Mouse (Mus musculus) kidney, adult 11 months (tissue): ENCODE results near the gene Aars2.

Source experiments
- DNase-seq: peaks from one replicate; pipeline ENCODE4 v3.0.0; 2022

Gene Aars2

GRCm38 (mm10) chr17:45544001-45544872 lies 37.6 kb downstream of the Aars2 start:
- no peak for DNase-seq

DNA sequence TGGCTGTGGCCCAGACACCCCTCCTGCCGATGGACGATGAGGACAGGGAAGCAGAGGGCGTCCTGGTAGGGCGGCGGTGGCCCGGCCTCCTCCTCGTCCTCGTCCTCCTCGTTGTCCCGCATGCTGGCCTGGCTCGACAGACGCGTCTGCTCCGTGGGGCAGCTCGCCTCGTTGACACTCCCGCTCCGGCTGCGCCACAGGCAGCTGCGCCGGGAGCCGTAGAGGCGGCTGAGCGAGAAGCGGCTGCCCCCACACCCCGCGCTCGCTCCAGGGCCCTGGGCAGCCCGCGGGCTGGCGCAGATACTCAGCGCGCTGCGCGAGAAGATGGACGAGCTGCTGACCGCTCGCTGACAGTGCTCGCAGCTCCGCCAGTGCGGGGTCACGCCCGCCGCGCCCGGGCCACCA lies 38.2 kb downstream of the Aars2 start:
- no peak for DNase-seq

DNA sequence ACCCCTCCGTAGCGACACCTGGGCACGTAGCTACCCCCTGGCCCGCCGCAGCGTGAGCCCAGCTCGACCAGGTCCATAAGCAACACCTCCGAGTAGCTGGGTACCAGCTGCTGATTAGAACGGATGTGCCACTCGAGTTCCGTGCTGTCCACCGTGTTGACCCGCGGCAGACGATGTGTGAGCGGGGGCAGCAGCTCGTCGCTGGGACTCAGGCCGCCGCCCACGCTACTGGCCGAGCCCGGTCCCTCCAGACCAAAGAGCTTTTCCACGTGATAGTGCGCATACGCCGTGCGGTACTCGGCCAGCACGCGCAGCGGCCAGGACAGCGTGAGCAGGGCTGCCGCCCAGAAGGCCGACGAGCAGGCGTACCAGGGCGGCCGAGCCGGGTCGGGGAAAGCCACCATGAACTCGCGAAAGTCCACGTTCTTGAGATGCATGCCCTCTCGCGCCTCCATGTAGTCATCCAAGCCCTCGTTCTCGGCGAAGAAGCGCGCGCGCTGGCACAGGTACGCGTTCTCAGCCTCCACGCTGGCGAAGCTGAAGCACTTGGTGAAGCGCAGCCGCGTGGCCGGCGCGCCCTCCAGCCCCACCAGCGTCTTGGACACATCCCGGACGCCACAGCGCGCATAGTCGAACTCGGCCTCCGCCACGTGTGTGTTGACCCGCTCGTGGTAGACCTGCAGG lies 38.8 kb downstream of the Aars2 start:
- no peak for DNase-seq

DNA sequence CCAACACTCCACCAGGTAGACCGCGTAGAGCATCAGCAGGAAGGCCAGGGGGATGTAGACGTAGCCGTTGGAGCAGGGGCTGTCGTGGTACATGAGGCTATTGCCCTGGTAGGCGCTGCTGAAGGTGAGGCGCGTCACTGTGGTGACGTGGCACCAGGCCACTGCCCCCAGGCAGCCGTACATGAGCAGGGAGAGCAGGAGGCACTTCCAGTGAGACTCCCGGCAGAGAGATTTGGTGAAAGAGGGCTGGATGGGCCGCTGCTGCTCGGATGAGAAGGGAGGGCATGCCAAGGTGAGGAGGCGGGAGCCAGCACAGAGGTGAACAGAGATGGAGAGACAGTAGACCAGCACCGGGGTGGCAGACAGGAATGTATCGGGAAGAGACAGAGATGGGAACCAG lies 40.3 kb downstream of the Aars2 start:
- no peak for DNase-seq

DNA sequence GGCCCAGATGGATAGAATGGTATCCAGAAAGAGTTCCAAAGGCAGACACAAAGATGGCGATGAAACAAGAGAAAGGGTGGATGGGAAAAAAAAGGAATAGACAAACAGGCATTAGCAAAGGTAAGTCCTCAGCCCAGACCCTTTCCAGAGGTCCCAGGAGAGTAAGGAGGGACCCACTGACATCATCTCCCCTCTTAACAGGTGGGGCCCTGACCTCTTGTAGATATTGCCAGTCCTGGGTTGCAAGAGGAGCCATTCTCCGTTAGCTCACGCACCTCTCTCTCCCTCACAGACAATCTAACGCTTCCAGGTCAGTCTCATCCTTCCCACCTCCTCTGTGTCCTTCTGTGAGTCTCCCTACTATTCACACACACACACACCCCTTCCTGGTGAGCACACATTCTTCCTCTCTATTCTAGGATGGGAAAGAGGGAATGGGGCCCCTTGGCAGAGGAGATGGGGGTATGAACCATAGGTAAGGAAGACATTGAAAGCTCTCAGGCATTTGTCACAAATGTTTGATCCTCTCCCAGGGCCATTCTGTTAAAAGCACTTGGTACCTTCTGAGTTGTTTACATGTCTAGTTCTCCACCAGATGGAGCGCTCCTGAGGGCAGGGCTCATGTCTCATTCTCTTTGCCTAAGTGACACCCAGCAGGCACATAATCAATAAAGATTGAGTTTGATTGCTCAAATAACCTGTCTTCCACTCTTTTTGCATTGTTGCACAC lies 41.0 kb downstream of the Aars2 start:
- DNase-seq: no peak

DNA sequence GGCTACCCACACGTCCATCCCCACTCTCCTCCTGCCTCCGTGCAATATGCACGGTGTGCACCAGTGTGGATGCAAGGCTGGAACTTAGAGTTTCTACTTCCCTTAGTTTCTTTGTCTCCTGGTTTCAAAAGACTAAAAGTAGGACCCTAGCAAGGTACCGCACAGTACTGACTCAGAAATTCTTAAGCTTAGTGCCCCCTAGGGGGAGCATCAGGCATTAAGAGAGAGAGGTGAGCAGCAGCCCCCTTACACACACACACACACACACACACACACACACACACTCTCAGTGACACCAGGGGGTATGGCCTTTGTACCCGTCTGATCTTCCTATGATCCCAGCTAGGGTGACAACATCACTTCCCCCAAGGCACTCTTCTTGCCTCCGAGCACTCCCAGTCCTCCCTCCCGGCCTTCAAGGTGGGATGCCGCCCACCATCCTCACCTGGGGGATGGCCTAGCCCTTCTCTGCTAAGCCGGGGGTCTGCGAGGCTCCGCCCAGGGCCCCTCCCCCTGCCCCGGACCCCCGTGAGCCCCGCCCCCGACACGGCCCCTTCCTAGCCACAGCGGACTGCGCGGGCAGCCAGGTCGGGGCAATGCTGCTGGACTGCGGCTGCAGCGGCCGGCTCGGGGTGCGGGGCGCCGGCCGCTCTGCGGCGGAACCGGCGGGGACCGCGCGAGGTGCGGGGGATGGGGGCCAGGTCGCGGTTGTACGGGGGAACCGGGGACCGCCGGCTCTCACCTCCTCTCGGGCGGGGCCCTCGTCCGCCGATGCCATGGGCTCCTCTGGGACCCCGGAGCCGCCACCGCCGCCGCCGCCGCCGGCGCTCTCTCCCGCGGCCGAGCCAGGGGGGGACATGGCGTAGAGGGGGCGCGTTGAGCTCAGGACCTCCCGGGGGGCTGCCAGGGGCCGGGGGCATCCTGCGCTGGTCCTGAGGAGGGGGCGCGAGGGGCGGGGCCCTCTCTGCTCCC lies 42.2 kb downstream of the Aars2 start:
- DNase-seq: no peak

DNA sequence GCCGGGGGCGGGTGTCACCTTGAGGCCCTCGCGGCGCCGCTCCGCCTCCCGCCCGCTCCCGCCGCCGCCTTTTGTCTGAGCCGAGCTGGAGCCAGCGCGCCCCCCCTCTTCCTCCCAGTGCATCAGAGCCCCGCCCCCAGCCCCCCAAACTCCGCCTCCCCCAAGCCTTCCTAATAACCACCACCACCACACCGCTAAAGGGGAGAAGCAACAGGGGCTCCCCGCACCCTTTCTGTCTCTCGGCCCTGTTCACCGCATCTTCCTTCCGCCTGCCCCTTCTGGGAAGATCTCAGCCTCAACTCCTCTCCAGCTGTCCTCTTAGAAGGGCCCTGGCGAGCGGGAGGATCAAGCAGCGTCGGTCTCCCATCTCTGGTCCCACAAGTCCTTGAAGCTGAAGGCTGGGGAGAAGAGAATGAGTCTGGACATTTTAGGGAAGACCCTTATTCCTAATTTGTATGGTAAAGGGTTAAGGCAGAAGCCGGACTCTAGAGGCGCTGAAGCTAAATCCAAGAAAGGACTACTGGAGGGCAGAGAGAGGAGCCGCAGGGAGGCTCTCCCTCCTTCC lies 43.1 kb downstream of the Aars2 start, which contains the start of gene Tmem151b:
Tmem151b (minus strand) TSS at position 61 of the 565 bp plus-strand sequence.
- DNase-seq: no peak

DNA sequence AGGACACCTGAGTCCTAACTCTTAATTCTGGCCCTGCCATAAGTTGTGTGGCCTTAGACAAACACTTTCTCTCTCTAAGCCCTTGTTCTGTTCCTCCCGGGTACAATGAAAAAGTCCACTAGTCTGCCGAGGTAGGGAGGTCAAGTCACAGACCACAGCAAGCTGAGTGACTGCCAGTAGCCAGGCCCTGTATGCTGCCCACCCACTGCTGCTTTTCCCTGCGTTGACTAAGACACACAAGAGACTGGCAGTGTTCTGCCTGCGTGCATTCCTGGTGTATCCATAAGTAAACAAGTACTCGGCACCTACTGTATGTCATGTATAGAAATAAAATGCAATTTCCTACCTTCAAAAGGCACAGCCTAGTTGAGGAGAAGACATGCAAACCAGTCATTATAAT lies 43.6 kb downstream of the Aars2 start:
- no peak for DNase-seq

DNA sequence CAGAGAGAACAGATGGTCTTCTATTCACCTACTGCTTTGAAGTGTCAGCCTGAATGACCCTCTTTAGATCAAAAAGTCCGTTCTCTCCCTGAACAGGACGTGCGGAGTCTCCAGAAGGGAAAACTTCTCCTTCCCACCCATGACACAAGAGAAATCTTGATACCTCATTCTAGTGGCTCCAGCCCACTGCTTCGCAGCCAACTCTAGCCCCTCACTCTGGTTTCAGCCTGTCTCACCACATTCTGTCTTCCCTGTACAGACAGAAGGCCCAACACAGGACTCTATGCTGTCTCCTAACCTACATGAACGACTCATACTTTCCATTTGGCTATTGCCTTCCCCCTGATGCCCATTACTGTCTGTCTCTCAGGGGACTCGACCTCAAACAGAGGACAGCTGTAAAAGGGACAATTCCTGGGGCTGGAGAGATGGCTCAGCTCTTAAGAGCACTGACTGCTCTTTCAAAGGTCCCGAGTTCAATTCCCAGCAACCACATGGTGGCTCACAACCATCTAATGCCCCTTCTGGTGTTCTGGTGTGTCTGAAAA lies 44.7 kb downstream of the Aars2 start:
- no peak for DNase-seq

DNA sequence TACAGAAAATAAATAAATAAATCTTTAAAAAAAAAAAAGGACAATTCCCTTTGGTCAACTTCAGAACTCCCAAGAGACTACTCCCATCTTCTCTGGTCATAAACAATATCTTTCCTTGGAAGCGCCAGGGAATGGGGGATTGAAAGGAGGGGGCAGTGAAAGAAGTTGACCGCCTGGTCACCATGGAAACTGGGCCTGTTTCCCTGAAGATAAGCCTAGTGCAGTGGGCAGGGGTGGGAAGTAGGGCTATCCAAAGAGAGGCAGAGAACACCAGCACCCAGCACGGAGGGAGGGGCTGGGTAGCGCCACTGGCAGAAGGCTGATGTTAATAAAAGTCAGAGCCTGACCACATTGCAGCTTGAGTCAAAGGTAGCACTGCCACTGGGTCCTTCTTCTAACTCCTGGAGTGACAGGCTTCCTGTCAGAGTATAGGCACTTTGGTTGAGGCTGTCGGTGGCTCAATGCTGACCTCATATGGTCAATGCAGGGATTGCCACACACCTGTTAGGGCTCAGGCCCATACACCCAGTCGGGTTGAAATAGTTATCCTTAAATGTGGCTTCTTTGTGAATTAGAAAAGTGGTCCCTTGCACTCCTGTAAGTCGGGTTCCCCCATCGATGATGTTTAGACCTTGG lies 45.3 kb downstream of the Aars2 start:
- peak; percentile 76 for DNase-seq

DNA sequence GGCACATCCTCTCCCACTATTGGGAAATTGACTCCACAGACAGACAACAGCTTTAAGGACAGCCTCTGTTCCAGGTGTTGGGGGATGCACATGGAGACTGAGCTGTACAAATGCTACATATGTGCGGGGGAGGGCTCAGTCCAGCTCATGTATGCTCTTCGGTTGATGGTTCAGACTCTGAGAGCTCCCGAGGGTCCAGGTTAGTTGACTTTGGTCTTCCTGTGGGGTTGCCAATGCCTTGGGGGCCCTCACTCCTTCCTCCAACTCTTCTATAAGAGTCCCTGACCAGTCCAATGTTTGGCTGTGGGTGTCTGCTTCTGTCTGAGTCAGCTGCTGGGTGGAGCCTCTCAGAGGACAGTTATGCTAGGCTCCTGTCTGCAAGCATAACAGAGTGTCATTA lies 46.4 kb downstream of the Aars2 start:
- no peak for DNase-seq

GRCm38 (mm10) chr17:45554420-45554819 lies 47.8 kb downstream of the Aars2 start:
- DNase-seq: no peak

GRCm38 (mm10) chr17:45555452-45556106 lies 48.9 kb downstream of the Aars2 start, which contains the start of gene Nfkbie:
TSS of gene Nfkbie (plus strand) at chr17:45555703.
- peak; percentile 92 for DNase-seq

DNA sequence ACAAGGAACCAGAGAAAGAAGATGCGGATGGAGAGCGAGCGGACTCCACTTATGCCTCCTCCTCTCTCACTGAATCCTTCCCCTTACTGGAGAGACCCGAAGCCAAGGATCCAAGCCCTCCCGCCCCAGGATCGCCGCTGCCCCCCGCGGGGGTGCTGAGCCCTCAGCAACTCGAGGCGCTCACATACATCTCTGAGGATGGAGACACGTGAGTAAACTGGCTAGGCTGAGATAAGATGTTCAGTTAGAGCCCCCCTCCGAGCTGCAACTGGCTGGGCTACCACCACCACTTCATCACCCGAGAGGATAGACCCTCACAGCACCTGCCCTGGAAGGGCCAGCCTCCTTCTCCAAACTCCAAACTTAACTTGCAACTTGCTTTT lies 49.5 kb downstream of the Aars2 start:
- no peak for DNase-seq

GRCm38 (mm10) chr17:45556514-45557245 lies 50.0 kb downstream of the Aars2 start:
- DNase-seq: no peak

DNA sequence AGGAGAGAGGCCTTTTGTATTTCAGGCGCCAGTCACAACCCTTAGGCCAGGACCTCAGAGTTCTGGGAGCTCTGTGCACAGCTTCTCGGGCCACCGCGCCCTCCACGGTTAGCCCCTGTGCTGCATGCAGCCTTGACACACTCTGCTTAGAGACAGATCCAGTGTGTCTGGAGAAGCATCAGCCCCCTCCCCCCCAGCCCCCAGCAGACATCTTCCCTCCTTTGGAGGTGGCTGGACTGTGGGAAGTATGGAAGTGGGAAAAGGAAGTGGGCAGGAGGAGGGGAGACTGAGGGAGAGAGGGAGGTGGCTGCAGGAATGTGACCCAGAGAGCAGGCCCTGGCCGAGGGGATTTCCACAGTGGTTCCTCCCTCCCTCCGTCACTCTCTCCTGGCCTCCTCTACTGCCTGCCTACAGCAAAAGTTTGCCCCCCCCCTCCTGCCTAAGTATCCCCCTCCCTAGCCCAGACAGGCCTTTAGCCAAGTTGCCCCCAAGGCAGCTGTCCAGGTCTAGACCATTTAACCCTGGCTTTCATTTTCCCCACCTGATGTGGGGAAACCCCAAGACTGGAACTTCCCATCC lies 50.7 kb downstream of the Aars2 start:
- no peak for DNase-seq

DNA sequence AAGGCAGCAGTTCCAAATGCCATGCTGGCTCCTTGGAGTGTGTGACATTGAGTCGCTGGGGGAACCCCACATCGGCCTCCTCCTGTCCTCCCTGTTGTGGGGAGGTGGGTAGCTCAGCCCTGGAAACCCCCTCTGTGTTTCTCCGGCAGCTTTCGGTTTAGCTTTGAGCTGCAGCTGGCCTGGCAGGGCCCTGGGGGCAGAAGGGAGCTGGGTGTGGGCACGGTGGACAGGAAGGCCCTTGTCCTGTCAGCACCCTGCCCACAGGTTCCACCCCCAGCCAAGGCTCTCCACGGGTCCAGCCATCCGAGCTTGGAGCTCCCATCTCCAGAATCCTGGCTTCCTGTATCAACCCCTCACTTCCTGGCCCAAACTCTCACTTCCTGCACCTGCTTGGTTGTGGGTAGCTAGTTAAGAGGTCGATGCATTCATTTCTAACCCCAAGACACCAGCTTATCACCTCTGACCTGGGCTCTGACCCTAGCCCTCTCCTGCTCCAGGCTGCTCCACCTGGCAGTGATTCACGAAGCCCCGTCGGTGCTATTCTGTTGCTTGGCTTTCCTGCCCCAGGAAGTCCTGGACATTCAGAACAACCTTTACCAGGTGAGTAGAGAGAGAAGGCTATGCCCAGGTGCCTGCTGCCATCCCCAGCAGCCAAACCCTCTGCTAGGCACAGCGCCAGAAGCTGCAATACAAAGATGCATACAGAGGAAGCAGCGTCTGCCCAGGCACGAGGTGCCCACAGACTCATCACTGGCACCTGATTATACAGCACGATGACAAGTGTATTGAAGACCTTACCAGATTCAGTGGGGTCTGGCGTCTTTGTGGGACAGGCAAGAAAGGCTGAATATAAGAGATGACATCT lies 51.6 kb downstream of the Aars2 start:
- DNase-seq: no peak
